Mouse (Mus musculus): Measurements from ENCODE around the gene Rnf186. TPM values are rescaled to one million over a fixed set of nuclear protein-coding genes. Genes with fewer than 3 reads are reported as not detected.

Rnf186 gene
- polyA plus RNA-seq, 1 experiment from 2014 or later: not detected

DNA sequence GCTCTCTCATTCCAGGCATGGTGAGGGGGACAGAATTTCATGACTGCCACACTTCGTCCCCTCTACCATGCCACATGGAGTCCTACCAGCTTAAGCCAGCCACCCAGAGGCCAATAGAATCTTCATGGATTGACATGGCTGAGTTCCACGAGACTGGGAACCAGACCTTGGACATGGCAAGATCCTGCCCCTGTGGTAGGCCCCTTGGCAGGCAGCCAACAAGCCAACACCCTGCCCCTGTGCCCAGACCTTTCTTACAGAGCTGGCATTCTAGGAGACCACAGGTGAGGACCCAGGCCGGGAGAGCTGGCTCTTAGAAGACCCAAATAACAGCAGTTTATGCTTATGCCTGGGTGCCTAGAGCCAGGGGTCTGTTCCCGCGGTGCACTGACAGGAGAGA lies 1.0 kb upstream of the Rnf186 start:
- no peak for DNase-seq (ENCODE audit: low spot score, missing footprints)
- H3K4me2 ChIP-seq: no peak overlapping the region
- H3K9ac ChIP-seq (ENCODE audit: low read length): no peak overlapping the region
- H3K4me3 ChIP-seq (ENCODE audit: low read depth, low read length): no peak overlapping the region
- H3K36me3 ChIP-seq (ENCODE audit: control insufficient read depth, insufficient read depth, low read length): no peaks in the 10 kb centered on the region
- no peak for ATAC-seq (ENCODE audit: low FRiP score)
- no peak overlapping the region for H3K27ac ChIP-seq (ENCODE audit: low read depth, low read length)
- WGBS: 84% methylated on average over 5 of the region's 5 CpGs
- no peaks in the 10 kb centered on the region for H3K4me1 ChIP-seq (ENCODE audit: control insufficient read depth, insufficient read depth, low read length)
- no peaks in the 10 kb centered on the region for H3K27me3 ChIP-seq (ENCODE audit: control insufficient read depth, insufficient read depth, low read length)
- no peaks in the 10 kb centered on the region for H3K9me3 ChIP-seq (ENCODE audit: control insufficient read depth, low read length)

DNA sequence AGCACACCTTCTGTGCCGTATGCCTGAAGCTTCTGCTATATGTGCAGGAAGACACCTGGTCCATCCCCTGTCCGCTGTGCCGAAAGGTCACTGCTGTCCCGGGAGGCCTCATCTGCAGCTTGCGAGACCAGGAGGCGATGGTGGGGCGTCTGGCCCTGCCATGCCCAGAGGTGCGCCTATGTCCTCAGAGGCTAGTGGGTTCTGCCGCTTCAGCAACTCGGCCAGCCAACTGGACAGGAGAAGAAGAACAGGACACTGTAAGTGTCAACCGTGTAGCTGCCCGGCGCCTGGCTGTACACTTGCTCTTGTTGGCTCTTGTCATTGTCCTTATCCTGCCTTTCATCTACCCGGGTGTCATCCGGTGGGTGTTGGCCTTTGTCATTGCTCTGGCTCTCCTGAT lies 573 bp downstream of the Rnf186 start:
- Histone ChIP-seq H3K9me3 (ENCODE audit: control insufficient read depth, low read length) (no peaks in the 10 kb centered on the region), H3K27me3 (ENCODE audit: control insufficient read depth, insufficient read depth, low read length) (no peaks in the 10 kb centered on the region), H3K4me2 (no peak overlapping the region), H3K27ac (ENCODE audit: low read depth, low read length) (no peak overlapping the region), H3K4me3 (ENCODE audit: low read depth, low read length) (no peak overlapping the region), H3K4me1 (ENCODE audit: control insufficient read depth, insufficient read depth, low read length) (peaks cover 6% of the 10 kb centered on the region), H3K36me3 (ENCODE audit: control insufficient read depth, insufficient read depth, low read length) (no peaks in the 10 kb centered on the region), H3K9ac (ENCODE audit: low read length) (no peak overlapping the region)
- WGBS: 92% methylated on average over 15 of the region's 15 CpGs
- ATAC-seq (ENCODE audit: low FRiP score) (no peak), DNase-seq (ENCODE audit: low spot score, missing footprints) (no peak)

DNA sequence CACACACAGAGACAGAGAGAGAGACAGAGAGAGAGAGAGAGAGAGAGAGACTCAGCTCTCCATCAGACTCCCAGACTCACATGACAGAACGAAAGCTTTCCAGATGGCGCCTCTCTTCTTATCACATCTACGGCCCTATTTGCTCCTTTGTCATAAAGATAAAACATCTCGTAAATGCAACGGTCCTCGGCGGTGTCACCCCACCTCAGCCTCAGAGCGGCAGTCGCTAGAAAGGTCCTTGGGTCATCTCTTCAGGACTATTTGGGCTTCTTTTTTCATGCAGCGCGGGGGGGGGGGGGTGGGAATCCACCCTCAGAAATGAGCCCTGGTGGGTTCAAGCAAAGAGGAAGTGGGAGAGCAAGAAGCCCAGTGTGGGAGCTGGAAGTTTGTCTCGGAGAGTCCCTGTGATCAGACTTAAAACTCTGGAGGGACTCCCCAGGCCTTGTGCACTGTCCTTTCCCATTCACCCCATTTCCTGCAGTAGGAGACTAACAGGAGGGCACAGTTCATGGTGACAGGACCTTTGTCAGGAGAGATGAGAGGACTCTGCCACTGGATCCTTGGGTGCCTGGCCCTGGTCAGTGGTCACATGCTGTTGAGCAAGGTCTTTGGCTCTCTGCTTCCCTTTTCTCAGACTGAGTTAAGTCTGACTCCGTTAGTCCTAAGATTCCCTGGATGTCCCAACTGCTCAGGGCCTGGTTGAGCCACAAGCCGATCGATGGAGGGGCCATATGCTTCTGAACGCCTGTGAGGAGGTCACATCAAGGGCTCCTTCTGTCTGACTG lies 2.1 kb downstream of the Rnf186 start:
- Histone ChIP-seq H3K9me3 (ENCODE audit: control insufficient read depth, low read length) (no peaks in the 10 kb centered on the region), H3K27ac (ENCODE audit: low read depth, low read length) (no peak overlapping the region), H3K4me2 (no peak overlapping the region), H3K36me3 (ENCODE audit: control insufficient read depth, insufficient read depth, low read length) (no peaks in the 10 kb centered on the region), H3K4me3 (ENCODE audit: low read depth, low read length) (no peak overlapping the region), H3K9ac (ENCODE audit: low read length) (no peak overlapping the region), H3K27me3 (ENCODE audit: control insufficient read depth, insufficient read depth, low read length) (no peaks in the 10 kb centered on the region; the same call in 1 of the 2 replicates), H3K4me1 (ENCODE audit: control insufficient read depth, insufficient read depth, low read length) (peaks cover 9% of the 10 kb centered on the region)
- ATAC-seq (ENCODE audit: low FRiP score) (no peak), DNase-seq (ENCODE audit: low spot score, missing footprints) (no peak)
- WGBS: 87% methylated on average over 16 of the region's 16 CpGs

DNA sequence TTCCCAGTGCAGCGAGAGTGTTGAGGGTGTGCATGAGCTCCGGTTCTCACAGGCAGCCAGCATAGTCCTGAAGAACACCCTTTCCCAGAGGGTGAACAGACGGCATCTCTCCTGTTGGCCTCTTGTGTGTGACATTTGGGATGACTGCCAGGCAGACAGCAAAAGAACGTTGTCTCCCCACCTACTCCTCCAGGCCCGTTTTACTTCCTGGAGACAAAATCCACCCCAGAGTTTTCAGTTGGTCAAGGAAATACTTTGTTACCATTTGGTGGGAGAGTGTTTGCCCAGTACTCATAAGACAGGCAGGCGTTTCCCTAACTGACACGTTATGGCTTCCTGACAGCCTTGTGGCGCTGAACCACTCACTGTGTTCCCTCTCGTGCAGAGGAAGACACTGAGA lies 2.8 kb downstream of the Rnf186 start:
- Histone ChIP-seq H3K27me3 (ENCODE audit: control insufficient read depth, insufficient read depth, low read length) (no peaks in the 10 kb centered on the region; the same call in 1 of the 2 replicates), H3K9ac (ENCODE audit: low read length) (no peak overlapping the region), H3K27ac (ENCODE audit: low read depth, low read length) (no peak overlapping the region), H3K4me3 (ENCODE audit: low read depth, low read length) (no peak overlapping the region), H3K4me2 (no peak overlapping the region), H3K9me3 (ENCODE audit: control insufficient read depth, low read length) (no peaks in the 10 kb centered on the region), H3K4me1 (ENCODE audit: control insufficient read depth, insufficient read depth, low read length) (peaks cover 9% of the 10 kb centered on the region), H3K36me3 (ENCODE audit: control insufficient read depth, insufficient read depth, low read length) (no peaks in the 10 kb centered on the region)
- WGBS: 84% methylated on average over 9 of the region's 9 CpGs
- ATAC-seq (ENCODE audit: low FRiP score) (no peak), DNase-seq (ENCODE audit: low spot score, missing footprints) (no peak)

- no peak for DNase-seq (ENCODE audit: low spot score, missing footprints)
- Histone ChIP-seq H3K27me3 (ENCODE audit: control insufficient read depth, insufficient read depth, low read length) (no peaks in the 10 kb centered on the region; the same call in 1 of the 2 replicates), H3K4me3 (ENCODE audit: low read depth, low read length) (no peak overlapping the region), H3K27ac (ENCODE audit: low read depth, low read length) (no peak overlapping the region), H3K9ac (ENCODE audit: low read length) (no peak overlapping the region), H3K36me3 (ENCODE audit: control insufficient read depth, insufficient read depth, low read length) (no peaks in the 10 kb centered on the region), H3K4me2 (no peak overlapping the region), H3K4me1 (ENCODE audit: control insufficient read depth, insufficient read depth, low read length) (peaks cover 9% of the 10 kb centered on the region), H3K9me3 (ENCODE audit: control insufficient read depth, low read length) (no peaks in the 10 kb centered on the region)
- no peak for ATAC-seq (ENCODE audit: low FRiP score)
- 96% methylated on average over 6 of the region's 6 CpGs for WGBS
Measured at GRCm38 (mm10) chr4:138971371-138971770, 4.5 kb downstream of the Rnf186 start.

- H3K9ac ChIP-seq (ENCODE audit: low read length): peak overlapping the region; percentile 83
- ATAC-seq (ENCODE audit: low FRiP score) (peak; percentile 66), DNase-seq (ENCODE audit: low spot score, missing footprints) (peak; percentile 86)
- H3K36me3 ChIP-seq (ENCODE audit: control insufficient read depth, insufficient read depth, low read length): no peaks in the 10 kb centered on the region
- H3K27ac ChIP-seq (ENCODE audit: low read depth, low read length): no peak overlapping the region
- peaks cover 9% of the 10 kb centered on the region for H3K4me1 ChIP-seq (ENCODE audit: control insufficient read depth, insufficient read depth, low read length)
- WGBS: 24% methylated on average over 20 of the region's 20 CpGs
- peak overlapping the region; percentile 53 for H3K4me3 ChIP-seq (ENCODE audit: low read depth, low read length)
- no peaks in the 10 kb centered on the region; the same call in 1 of the 2 replicates for H3K27me3 ChIP-seq (ENCODE audit: control insufficient read depth, insufficient read depth, low read length)
- H3K4me2 ChIP-seq: peak overlapping the region; percentile 97
- no peaks in the 10 kb centered on the region for H3K9me3 ChIP-seq (ENCODE audit: control insufficient read depth, low read length)
Measured at GRCm38 (mm10) chr4:138972139-138972826, 5.4 kb downstream of the Rnf186 start.

GRCm38 (mm10) chr4:138972827-138973718 lies 6.2 kb downstream of the Rnf186 start, which contains the start of gene Tmco4:
Gene Tmco4, plus strand, starts transcription at chr4:138972888.
- Histone ChIP-seq H3K9me3 (ENCODE audit: control insufficient read depth, low read length) (no peaks in the 10 kb centered on the region), H3K4me3 (ENCODE audit: low read depth, low read length) (peak within 1 kb of the TSS; percentile 53), H3K27me3 (ENCODE audit: control insufficient read depth, insufficient read depth, low read length) (no peaks in the 10 kb centered on the region; the same call in 1 of the 2 replicates), H3K27ac (ENCODE audit: low read depth, low read length) (no peak within 1 kb of the TSS), H3K4me2 (peak within 1 kb of the TSS; percentile 97), H3K4me1 (ENCODE audit: control insufficient read depth, insufficient read depth, low read length) (peaks cover 9% of the 10 kb centered on the region), H3K36me3 (ENCODE audit: control insufficient read depth, insufficient read depth, low read length) (no peaks in the 10 kb centered on the region), H3K9ac (ENCODE audit: low read length) (peak within 1 kb of the TSS; percentile 83)
- peak; percentile 73 for ATAC-seq (ENCODE audit: low FRiP score)
- peak; percentile 95 for DNase-seq (ENCODE audit: low spot score, missing footprints)
- 2% methylated on average over 59 of the region's 60 CpGs for WGBS

DNA sequence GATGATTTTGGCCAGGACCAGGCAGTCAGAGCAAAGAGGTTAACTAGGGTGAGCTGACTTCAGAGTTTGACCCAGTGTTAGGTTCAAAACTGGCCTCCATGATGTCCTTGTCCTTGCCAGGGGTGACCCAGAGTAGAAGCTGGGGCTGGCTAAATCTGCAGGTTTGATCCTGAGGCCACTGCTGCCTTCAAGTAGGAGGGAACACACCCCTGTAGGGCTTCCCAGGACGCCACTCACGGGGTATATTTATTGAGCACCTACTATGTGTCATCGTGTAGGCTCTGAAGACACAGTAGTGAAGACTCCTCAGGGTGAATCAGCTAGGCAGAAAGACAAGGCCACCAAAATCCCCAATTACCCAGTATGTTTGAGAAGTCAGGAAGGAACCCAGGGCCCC lies 6.8 kb downstream of the Rnf186 start:
- Histone ChIP-seq H3K27me3 (ENCODE audit: control insufficient read depth, insufficient read depth, low read length) (no peaks in the 10 kb centered on the region; the same call in 1 of the 2 replicates), H3K4me1 (ENCODE audit: control insufficient read depth, insufficient read depth, low read length) (peaks cover 9% of the 10 kb centered on the region), H3K4me3 (ENCODE audit: low read depth, low read length) (peak overlapping the region; percentile 53), H3K9me3 (ENCODE audit: control insufficient read depth, low read length) (no peaks in the 10 kb centered on the region), H3K4me2 (peak overlapping the region; percentile 97), H3K9ac (ENCODE audit: low read length) (peak overlapping the region; percentile 83; the same call in 1 of the 2 replicates), H3K36me3 (ENCODE audit: control insufficient read depth, insufficient read depth, low read length) (no peaks in the 10 kb centered on the region), H3K27ac (ENCODE audit: low read depth, low read length) (no peak overlapping the region)
- 65% methylated on average over 3 of the region's 3 CpGs for WGBS
- ATAC-seq (ENCODE audit: low FRiP score): peak; percentile 33; the same call in 1 of the 2 replicates
- DNase-seq (ENCODE audit: low spot score, missing footprints): no peak

All from midbrain, embryonic 11.5 days (tissue).